Mouse (Mus musculus) cerebellum, adult 11 months (tissue): ENCODE results near the gene Alpl.

Experiments
- DNase-seq: peaks from one replicate; pipeline ENCODE4 v3.0.0; 2022

Alpl gene

GRCm38 (mm10) chr4:137768831-137769230 lies 27.4 kb downstream of the Alpl start:
- no peak for DNase-seq

- no peak for DNase-seq
Measured at GRCm38 (mm10) chr4:137768381-137768780, 27.8 kb downstream of the Alpl start.

GRCm38 (mm10) chr4:137766365-137766764 lies 29.8 kb downstream of the Alpl start:
- DNase-seq: no peak

GRCm38 (mm10) chr4:137765554-137765971 lies 30.6 kb downstream of the Alpl start:
- DNase-seq: no peak

- DNase-seq: no peak
Measured at GRCm38 (mm10) chr4:137764621-137765020, 31.6 kb downstream of the Alpl start.

- no peak for DNase-seq
Measured at GRCm38 (mm10) chr4:137763920-137764495, 32.2 kb downstream of the Alpl start.

GRCm38 (mm10) chr4:137762886-137763285 lies 33.3 kb downstream of the Alpl start:
- DNase-seq: no peak

GRCm38 (mm10) chr4:137754446-137754845 lies 41.7 kb downstream of the Alpl start:
- DNase-seq: no peak

- DNase-seq: no peak
Measured at GRCm38 (mm10) chr4:137753199-137753598, 43.0 kb downstream of the Alpl start.

GRCm38 (mm10) chr4:137752471-137752870 lies 43.7 kb downstream of the Alpl start:
- DNase-seq: no peak

GRCm38 (mm10) chr4:137751717-137752116 lies 44.5 kb downstream of the Alpl start:
- no peak for DNase-seq

GRCm38 (mm10) chr4:137751310-137751709 lies 44.9 kb downstream of the Alpl start:
- DNase-seq: no peak

GRCm38 (mm10) chr4:137750121-137750520 lies 46.1 kb downstream of the Alpl start:
- no peak for DNase-seq

- no peak for DNase-seq
Measured at GRCm38 (mm10) chr4:137749680-137750079, 46.5 kb downstream of the Alpl start.

- no peak for DNase-seq
Measured at GRCm38 (mm10) chr4:137748726-137749125, 47.5 kb downstream of the Alpl start.

GRCm38 (mm10) chr4:137747590-137747989 lies 48.6 kb downstream of the Alpl start:
- DNase-seq: no peak

- DNase-seq: no peak
Measured at GRCm38 (mm10) chr4:137747091-137747490, 49.1 kb downstream of the Alpl start.

- no peak for DNase-seq
Measured at GRCm38 (mm10) chr4:137744433-137744918, 51.7 kb downstream of the Alpl start.

GRCm38 (mm10) chr4:137743791-137744190 lies 52.4 kb downstream of the Alpl start:
- no peak for DNase-seq

GRCm38 (mm10) chr4:137740350-137740749 lies 55.8 kb downstream of the Alpl start:
- DNase-seq: no peak

- no peak for DNase-seq
Measured at GRCm38 (mm10) chr4:137739151-137739923, 56.8 kb downstream of the Alpl start.

- DNase-seq: no peak
Measured at GRCm38 (mm10) chr4:137737760-137738159, 58.4 kb downstream of the Alpl start.

GRCm38 (mm10) chr4:137736220-137736701 lies 59.9 kb downstream of the Alpl start:
- no peak for DNase-seq

- no peak for DNase-seq
Measured at GRCm38 (mm10) chr4:137733459-137733858, 62.7 kb downstream of the Alpl start.
